Mouse (Mus musculus) thymus, adult 2 months (tissue): Measurements from ENCODE around the gene Ush1c.

Source experiments
- CTCF ChIP-seq: fragments of 200-500 bp; IDR thresholded peaks from 2 replicates; pipeline ENCODE4 v1.5.1; 2012; ENCODE audit warnings: mild to moderate bottlenecking, control low read depth, low read length, moderate library complexity, borderline replicate concordance; ENCODE audit not compliant: control insufficient read depth, poor library complexity, insufficient read depth; ENCODE audit errors: extremely low read depth
- POLR2A ChIP-seq: fragments of 200-500 bp; IDR thresholded peaks from 2 replicates; pipeline ENCODE4 v1.6.1; 2012; ENCODE audit warnings: mild to moderate bottlenecking, low read length, control low read depth, moderate library complexity; ENCODE audit not compliant: control insufficient read depth, poor library complexity, insufficient read depth; ENCODE audit errors: extremely low read depth

GRCm38 (mm10) chr7:46251841-46252240 lies 13.5 kb upstream of the Ush1c start:
- TF ChIP-seq CTCF (no peak), POLR2A (no peak)
